Mouse (Mus musculus): ENCODE data around the gene Morc3.

- TF ChIP-seq CTCF (IDR thresholded peaks at IDR 0.05; ENCODE audit: control insufficient read depth, insufficient read depth, low read length): no peak
- no peak for TF ChIP-seq POLR2A (IDR thresholded peaks at IDR 0.05; ENCODE audit: borderline replicate concordance, control insufficient read depth, low read depth, low read length)
These were observed 13.1 kb upstream of the Morc3 start for GRCm38 (mm10) chr16:93818691-93819324.
